Mouse (Mus musculus) thymus, adult 2 months (tissue): Measurements from ENCODE around the gene Mrpl49.

Experiments
- CTCF ChIP-seq: fragments of 200-500 bp; IDR thresholded peaks from 2 replicates; pipeline ENCODE4 v1.5.1; 2012; ENCODE audit warnings: mild to moderate bottlenecking, control low read depth, low read length, moderate library complexity, borderline replicate concordance; ENCODE audit not compliant: control insufficient read depth, poor library complexity, insufficient read depth; ENCODE audit errors: extremely low read depth
- POLR2A ChIP-seq: fragments of 200-500 bp; IDR thresholded peaks from 2 replicates; pipeline ENCODE4 v1.6.1; 2012; ENCODE audit warnings: mild to moderate bottlenecking, low read length, control low read depth, moderate library complexity; ENCODE audit not compliant: control insufficient read depth, poor library complexity, insufficient read depth; ENCODE audit errors: extremely low read depth

DNA sequence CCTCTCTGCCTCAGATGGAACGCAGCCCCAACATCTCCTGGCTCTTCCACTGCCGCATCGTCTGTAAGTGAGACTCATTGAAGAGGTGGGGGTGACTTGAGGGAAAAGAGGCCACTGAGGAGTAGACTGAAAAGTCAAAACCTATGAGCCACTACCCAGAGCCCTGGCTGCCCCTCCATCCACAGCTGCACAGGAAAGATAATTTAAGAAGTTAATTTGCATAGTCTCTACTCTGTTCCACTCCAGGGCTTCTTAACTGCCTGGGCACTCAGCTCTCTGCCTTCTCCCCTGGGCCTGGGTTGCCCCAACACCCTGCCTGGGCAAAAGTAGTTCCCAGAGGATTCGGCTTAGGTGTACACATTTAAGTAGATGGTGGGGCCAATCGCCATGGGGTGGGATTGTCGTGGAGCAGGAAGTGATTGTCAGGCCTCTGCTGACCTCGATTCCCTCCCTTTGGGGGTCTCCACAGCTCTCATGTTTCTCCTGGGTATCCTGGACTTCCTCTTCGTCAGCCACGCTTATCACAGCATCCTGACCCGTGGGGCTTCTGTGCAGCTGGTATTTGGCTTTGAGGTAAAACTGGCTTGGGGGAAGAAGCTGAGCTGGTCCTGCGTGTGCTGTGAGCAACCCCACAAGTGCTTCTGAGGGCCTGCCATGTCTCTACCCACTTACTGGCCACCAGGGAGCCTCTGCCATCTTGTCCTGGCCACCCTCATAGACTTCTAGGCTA is 8.7 kb downstream of the Mrpl49 start:
- TF ChIP-seq CTCF (no peak), POLR2A (no peak)
